8 mouse cellular contexts compared by ENCODE assay signal in the genomic region with DNA sequence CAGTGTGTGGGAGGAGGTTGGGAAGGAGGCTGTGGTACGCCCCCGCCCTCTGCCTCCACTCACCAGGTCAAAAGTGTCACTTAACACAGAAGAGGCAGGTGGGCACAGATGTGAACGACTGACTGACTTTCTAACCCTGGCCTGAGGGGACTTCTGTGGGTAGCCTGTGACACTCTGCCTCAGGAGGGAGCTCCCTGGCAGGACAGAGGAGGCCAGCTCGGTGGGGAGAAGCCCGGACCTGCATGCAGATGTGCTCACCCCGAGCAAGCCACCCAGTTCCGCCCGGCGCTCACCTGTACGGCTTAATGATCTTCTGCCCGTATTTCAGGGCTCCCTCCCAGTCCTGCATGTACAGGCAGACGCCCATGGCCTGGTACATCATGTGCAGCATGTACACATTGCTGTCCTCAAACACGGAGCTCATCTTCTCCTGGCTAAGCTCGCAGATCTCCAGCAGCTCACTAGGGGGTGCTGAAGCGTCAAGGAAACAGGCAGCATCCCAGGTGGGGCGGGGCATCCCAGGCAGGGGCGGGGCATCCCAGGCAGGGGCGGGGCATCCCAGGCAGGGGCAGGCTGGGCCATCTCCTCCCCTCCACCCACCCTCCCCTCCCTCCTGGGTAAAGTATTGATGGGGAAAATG. TPM values are rescaled to one million over a fixed set of nuclear protein-coding genes. Genes with fewer than 3 reads are reported as not detected.
DNase-seq lines count a peak whose midpoint lies in the region; ATAC-seq and TF ChIP-seq lines count a peak whose summit lies in the region.

No protein-coding gene starts in this region.

- TF ChIP-seq POLR2A in lung, adult 2 months (IDR thresholded peaks at IDR 0.05; ENCODE audit: borderline replicate concordance, extremely low read depth, low read depth, low read length): no peak

- WGBS in lung, adult 2 months: 61% methylated on average over 18 of the region's 18 CpGs
- 38% methylated on average over 18 of the region's 18 CpGs for WGBS in forebrain, postnatal 0 days
- 34% methylated on average over 18 of the region's 18 CpGs for WGBS in kidney, embryonic 15.5 days
- WGBS in limb, embryonic 11.5 days: 34% methylated on average over 18 of the region's 18 CpGs
- 39% methylated on average over 18 of the region's 18 CpGs for WGBS in midbrain, embryonic 15.5 days

- no peak overlapping the region for H3K4me3 ChIP-seq in lung, adult 2 months (replicated peaks; ENCODE audit: extremely low read depth, low read depth, low read length)
- H3K4me3 ChIP-seq in forebrain, postnatal 0 days (ENCODE audit: low read depth, low read length): no peak overlapping the region
- no peak overlapping the region for H3K4me3 ChIP-seq in kidney, embryonic 15.5 days (replicated peaks)
- no peak overlapping the region for H3K4me3 ChIP-seq in limb, embryonic 11.5 days (ENCODE audit: low read depth, low read length)
- no peak overlapping the region for H3K4me3 ChIP-seq in midbrain, embryonic 15.5 days

- H3K27ac ChIP-seq in forebrain, postnatal 0 days (ENCODE audit: low read depth, low read length): no peak overlapping the region
- H3K27ac ChIP-seq in kidney, embryonic 15.5 days: peak overlapping the region; percentile 57
- no peak overlapping the region for H3K27ac ChIP-seq in limb, embryonic 11.5 days (replicated peaks; ENCODE audit: low read depth, low read length)
- no peak overlapping the region for H3K27ac ChIP-seq in midbrain, embryonic 15.5 days

- peak; percentile 32 for TF ChIP-seq CTCF in lung, adult 2 months (IDR thresholded peaks at IDR 0.05; ENCODE audit: insufficient read depth, low read length)
- peak; percentile 67 for TF ChIP-seq CTCF in forebrain, postnatal 0 days (IDR thresholded peaks at IDR 0.05; ENCODE audit: low read depth)

- no peak overlapping the region for H3K9ac ChIP-seq in forebrain, postnatal 0 days
- H3K9ac ChIP-seq in kidney, embryonic 15.5 days: no peak overlapping the region
- H3K9ac ChIP-seq in limb, embryonic 11.5 days (ENCODE audit: low read length): no peak overlapping the region
- H3K9ac ChIP-seq in midbrain, embryonic 15.5 days: no peak overlapping the region

- peaks cover 4% of the 10 kb centered on the region; the same call in 1 of the 2 replicates for H3K4me1 ChIP-seq in lung, adult 2 months (ENCODE audit: control insufficient read depth, insufficient read depth, low read length)
- H3K4me1 ChIP-seq in forebrain, postnatal 0 days (ENCODE audit: insufficient read depth): no peaks in the 10 kb centered on the region
- H3K4me1 ChIP-seq in kidney, embryonic 15.5 days: peaks cover 38% of the 10 kb centered on the region
- H3K4me1 ChIP-seq in limb, embryonic 11.5 days (ENCODE audit: control insufficient read depth, insufficient read depth, low read length): 0 out of 2 replicates have a peak, but pooled peaks cover 2% of the 10 kb centered on the region
- peaks cover 10% of the 10 kb centered on the region for H3K4me1 ChIP-seq in midbrain, embryonic 15.5 days

- no peaks in the 10 kb centered on the region for H3K27me3 ChIP-seq in forebrain, postnatal 0 days (ENCODE audit: insufficient read depth, low read length)
- H3K27me3 ChIP-seq in kidney, embryonic 15.5 days: no peaks in the 10 kb centered on the region
- H3K27me3 ChIP-seq in limb, embryonic 11.5 days (ENCODE audit: control insufficient read depth, insufficient read depth, low read length): no peaks in the 10 kb centered on the region
- H3K27me3 ChIP-seq in midbrain, embryonic 15.5 days (replicated peaks): no peaks in the 10 kb centered on the region

- H3K36me3 ChIP-seq in forebrain, postnatal 0 days (ENCODE audit: insufficient read depth): peaks cover 23% of the 10 kb centered on the region; the same call in 1 of the 2 replicates
- peaks cover 16% of the 10 kb centered on the region for H3K36me3 ChIP-seq in kidney, embryonic 15.5 days
- no peaks in the 10 kb centered on the region for H3K36me3 ChIP-seq in limb, embryonic 11.5 days (ENCODE audit: control insufficient read depth, insufficient read depth, low read length)
- no peaks in the 10 kb centered on the region for H3K36me3 ChIP-seq in midbrain, embryonic 15.5 days (replicated peaks)

- no peak overlapping the region for H3K4me2 ChIP-seq in forebrain, postnatal 0 days (ENCODE audit: low read depth)
- no peak overlapping the region for H3K4me2 ChIP-seq in kidney, embryonic 15.5 days
- no peak overlapping the region for H3K4me2 ChIP-seq in limb, embryonic 11.5 days (ENCODE audit: low read depth, severe bottlenecking)
- no peak overlapping the region for H3K4me2 ChIP-seq in midbrain, embryonic 15.5 days

- no peaks in the 10 kb centered on the region for H3K9me3 ChIP-seq in forebrain, postnatal 0 days (ENCODE audit: low read length)
- H3K9me3 ChIP-seq in kidney, embryonic 15.5 days (replicated peaks): no peaks in the 10 kb centered on the region
- H3K9me3 ChIP-seq in limb, embryonic 11.5 days (ENCODE audit: control insufficient read depth, low read length): no peaks in the 10 kb centered on the region
- H3K9me3 ChIP-seq in midbrain, embryonic 15.5 days: no peaks in the 10 kb centered on the region

- peak; percentile 10; the same call in 1 of the 2 replicates for ATAC-seq in forebrain, postnatal 0 days
- peak; percentile 24; the same call in 1 of the 2 replicates for ATAC-seq in kidney, embryonic 15.5 days (replicated peaks; ENCODE audit: low FRiP score)
- no peak for ATAC-seq in limb, embryonic 11.5 days (ENCODE audit: insufficient number of reproducible peaks, low FRiP score, low TSS enrichment, low read depth)
- ATAC-seq in midbrain, embryonic 15.5 days (replicated peaks): 0 out of 2 replicates have a peak, but pooled peaks have one; percentile 21

- DNase-seq in lung, adult 2 months: no peak
- DNase-seq in lung, postnatal 25 days (ENCODE audit: low spot score): no peak
- peak; percentile 42 to 46 for DNase-seq in adrenal gland, postnatal 4 days (ENCODE audit: low spot score in 2 of 2)
- no peak for DNase-seq in forebrain, postnatal 0 days
- peak; percentile 60 for DNase-seq in limb, embryonic 11.5 days (ENCODE audit: low spot score)
- no peak for DNase-seq in natural killer cell, adult 2 months (ENCODE audit: low spot score in 2 of 2)

RNA-seq across cellular contexts. Expression of a gene that starts 38.5 kb away (rescaled TPM):
- 21.5 and 23.4 TPM in 2 replicates for polyA plus RNA-seq in lung, adult 2 months (2012; rRNA removed)
- total RNA-seq in adrenal gland, postnatal 4 days (2021): 100 to 1,000 TPM in 1 of 2 experiments, 10 to 100 TPM in 1; 97.9 to 100 TPM
- total RNA-seq in forebrain, postnatal 0 days (2014; rRNA removed): 75.9 and 87.2 TPM in 2 replicates
- polyA plus RNA-seq in forebrain, postnatal 0 days (2015; fragmentation: Nextera tagmentation; extraction: Ambion mirVana): 109 and 116 TPM in 2 replicates
- polyA plus RNA-seq in kidney, embryonic 15.5 days (2015; fragmentation: Nextera tagmentation; extraction: Ambion mirVana): 83.0 and 84.2 TPM in 2 replicates
- polyA plus RNA-seq in limb, embryonic 11.5 days (2014; fragmentation: Nextera tagmentation; extraction: Ambion mirVana): 71.5 and 71.8 TPM in 2 replicates
- 71.3 and 71.8 TPM in 2 replicates for polyA plus RNA-seq in midbrain, embryonic 15.5 days (2015; fragmentation: Nextera tagmentation; extraction: Ambion mirVana)

Comparison
In these comparisons a context has a peak if more than half of its experiments do, and no peak if none do; other contexts are left out.
1. DNase-seq: peak in adrenal gland, postnatal 4 days (2 of 2) and limb, embryonic 11.5 days (single experiment); none in lung, adult 2 months (single experiment), lung, postnatal 25 days (single experiment), forebrain, postnatal 0 days (single experiment) and natural killer cell, adult 2 months (0 of 2).